ENCODE assay signal across 27 mouse cellular contexts in the genomic region with DNA sequence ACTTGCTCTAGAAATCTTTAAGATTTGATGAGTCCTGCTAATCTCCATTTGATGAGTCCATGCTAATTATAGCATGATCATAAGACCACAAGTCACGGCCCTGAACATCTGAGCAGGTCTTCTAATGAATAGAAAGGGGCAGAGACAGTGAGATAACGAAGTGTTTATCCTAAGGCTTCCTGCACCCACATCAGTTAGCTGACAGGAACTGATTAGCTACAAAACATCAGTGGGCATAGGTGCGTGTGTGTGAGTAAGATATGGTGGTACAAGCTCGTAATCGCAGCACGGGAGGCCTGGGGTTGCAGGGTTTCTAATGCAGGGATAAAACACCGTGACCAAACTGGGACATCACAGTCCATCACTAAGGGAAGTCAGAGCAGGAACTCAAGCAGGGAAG. TPM values are rescaled to one million over a fixed set of nuclear protein-coding genes. Genes with fewer than 3 reads are reported as not detected.
DNase-seq lines count a peak whose midpoint lies in the region; ATAC-seq and TF ChIP-seq lines count a peak whose summit lies in the region.
"Had no signal": no experiment of that assay in that cellular context is flagged by ENCODE, and none has a peak within 500 bp of the region (broad histone marks: within the 10 kb centered on the region; RNA-seq: fewer than 3 reads in every experiment).

No protein-coding gene starts in this region.

- H3K4me3 ChIP-seq in hindbrain, embryonic 13.5 days, result no peak overlapping the region
- H3K4me3 ChIP-seq in hindbrain, embryonic 10.5 days, result no peak overlapping the region
- H3K4me3 ChIP-seq in midbrain, embryonic 13.5 days (replicated peaks), result no peak overlapping the region
- no peak overlapping the region for H3K4me3 ChIP-seq in midbrain, postnatal 0 days (ENCODE audit: low read depth, low read length)
- no peak overlapping the region for H3K4me3 ChIP-seq in liver, embryonic 13.5 days (replicated peaks)
- H3K4me3 ChIP-seq: embryonic facial prominence, embryonic 13.5 days; forebrain, embryonic 10.5 days; heart, embryonic 13.5 days; hindbrain, embryonic 15.5 days; kidney, embryonic 15.5 days; left cerebral cortex, adult 2 months; limb, embryonic 13.5 days; stomach, embryonic 15.5 days had no signal

- 68% methylated on average over 7 of the region's 7 CpGs for WGBS in hindbrain, embryonic 13.5 days
- 70% methylated on average over 7 of the region's 7 CpGs for WGBS in hindbrain, embryonic 10.5 days
- WGBS in midbrain, embryonic 13.5 days, result 52% methylated on average over 7 of the region's 7 CpGs
- 57% methylated on average over 7 of the region's 7 CpGs for WGBS in midbrain, postnatal 0 days
- 10% methylated on average over 7 of the region's 7 CpGs for WGBS in liver, embryonic 13.5 days (ENCODE audit: insufficient replicate concordance)

- H3K27me3 ChIP-seq in hindbrain, embryonic 13.5 days, result no peaks in the 10 kb centered on the region
- H3K27me3 ChIP-seq in hindbrain, embryonic 10.5 days (ENCODE audit: insufficient read depth, poor library complexity, severe bottlenecking), result no peaks in the 10 kb centered on the region
- H3K27me3 ChIP-seq in midbrain, embryonic 13.5 days, result no peaks in the 10 kb centered on the region
- no peaks in the 10 kb centered on the region for H3K27me3 ChIP-seq in midbrain, postnatal 0 days (ENCODE audit: insufficient read depth, low read length)
- H3K27me3 ChIP-seq in liver, embryonic 13.5 days, result no peaks in the 10 kb centered on the region
- H3K27me3 ChIP-seq: embryonic facial prominence, embryonic 13.5 days; heart, embryonic 13.5 days; hindbrain, embryonic 15.5 days; kidney, embryonic 15.5 days; limb, embryonic 13.5 days; Patski; stomach, embryonic 15.5 days had no signal

- no peak overlapping the region for H3K9ac ChIP-seq in hindbrain, embryonic 13.5 days
- H3K9ac ChIP-seq in midbrain, embryonic 13.5 days (replicated peaks), result no peak overlapping the region
- no peak overlapping the region for H3K9ac ChIP-seq in midbrain, postnatal 0 days (replicated peaks; ENCODE audit: low read length, poor library complexity, severe bottlenecking)
- no peak overlapping the region for H3K9ac ChIP-seq in liver, embryonic 13.5 days
- H3K9ac ChIP-seq: embryonic facial prominence, embryonic 13.5 days; heart, embryonic 13.5 days; hindbrain, embryonic 15.5 days; kidney, embryonic 15.5 days; limb, embryonic 13.5 days; stomach, embryonic 15.5 days had no signal

- H3K9me3 ChIP-seq in hindbrain, embryonic 13.5 days, result no peaks in the 10 kb centered on the region
- no peaks in the 10 kb centered on the region for H3K9me3 ChIP-seq in hindbrain, embryonic 10.5 days
- no peaks in the 10 kb centered on the region for H3K9me3 ChIP-seq in midbrain, embryonic 13.5 days
- H3K9me3 ChIP-seq in midbrain, postnatal 0 days (ENCODE audit: low read length), result no peaks in the 10 kb centered on the region
- H3K9me3 ChIP-seq in liver, embryonic 13.5 days (replicated peaks), result no peaks in the 10 kb centered on the region
- H3K9me3 ChIP-seq: embryonic facial prominence, embryonic 13.5 days; forebrain, embryonic 10.5 days; heart, embryonic 13.5 days; hindbrain, embryonic 15.5 days; kidney, embryonic 15.5 days; limb, embryonic 13.5 days; stomach, embryonic 15.5 days had no signal

- H3K36me3 ChIP-seq in hindbrain, embryonic 13.5 days, result no peaks in the 10 kb centered on the region
- H3K36me3 ChIP-seq in hindbrain, embryonic 10.5 days, result 0 out of 2 replicates have a peak, but pooled peaks cover 3% of the 10 kb centered on the region
- no peaks in the 10 kb centered on the region for H3K36me3 ChIP-seq in midbrain, embryonic 13.5 days
- no peaks in the 10 kb centered on the region for H3K36me3 ChIP-seq in midbrain, postnatal 0 days (ENCODE audit: insufficient read depth, low read length)
- H3K36me3 ChIP-seq in liver, embryonic 13.5 days, result no peaks in the 10 kb centered on the region
- H3K36me3 ChIP-seq: embryonic facial prominence, embryonic 13.5 days; forebrain, embryonic 10.5 days; heart, embryonic 13.5 days; hindbrain, embryonic 15.5 days; kidney, embryonic 15.5 days; limb, embryonic 13.5 days; stomach, embryonic 15.5 days had no signal

- TF ChIP-seq CTCF in midbrain, postnatal 0 days (IDR thresholded peaks at IDR 0.05), result no peak

- H3K27ac ChIP-seq in hindbrain, embryonic 13.5 days, result 0 out of 2 replicates have a peak overlapping the region, but pooled peaks have one; percentile 23
- no peak overlapping the region; the same call in 1 of the 2 replicates for H3K27ac ChIP-seq in hindbrain, embryonic 10.5 days
- 0 out of 2 replicates have a peak overlapping the region, but pooled peaks have one; percentile 35 for H3K27ac ChIP-seq in midbrain, embryonic 13.5 days
- H3K27ac ChIP-seq in midbrain, postnatal 0 days (ENCODE audit: low read depth, low read length), result no peak overlapping the region
- no peak overlapping the region for H3K27ac ChIP-seq in liver, embryonic 13.5 days
- H3K27ac ChIP-seq: embryonic facial prominence, embryonic 13.5 days; forebrain, embryonic 10.5 days; heart, embryonic 13.5 days; hindbrain, embryonic 15.5 days; kidney, embryonic 15.5 days; left cerebral cortex, adult 2 months; limb, embryonic 13.5 days; stomach, embryonic 15.5 days had no signal

- intact Hi-C loops in heart, postnatal 25 days (cut with DNase I), result no loop called here

- H3K4me1 ChIP-seq in hindbrain, embryonic 13.5 days (replicated peaks), result peaks cover 64% of the 10 kb centered on the region
- H3K4me1 ChIP-seq in hindbrain, embryonic 10.5 days (replicated peaks), result peaks cover 42% of the 10 kb centered on the region
- H3K4me1 ChIP-seq in midbrain, embryonic 13.5 days (replicated peaks), result peaks cover 54% of the 10 kb centered on the region
- peaks cover under 1% of the 10 kb centered on the region; the same call in 1 of the 2 replicates for H3K4me1 ChIP-seq in midbrain, postnatal 0 days (ENCODE audit: insufficient read depth, low read length)
- peaks cover 37% of the 10 kb centered on the region for H3K4me1 ChIP-seq in liver, embryonic 13.5 days (replicated peaks)

- no peak for ATAC-seq in hindbrain, embryonic 13.5 days (ENCODE audit: low FRiP score)
- peak; percentile 12; the same call in 1 of the 2 replicates for ATAC-seq in midbrain, embryonic 13.5 days
- no peak for ATAC-seq in midbrain, postnatal 0 days (ENCODE audit: low FRiP score)
- peak; percentile 67; the same call in 1 of the 2 replicates for ATAC-seq in liver, embryonic 13.5 days (ENCODE audit: low read depth)
- ATAC-seq in megakaryocyte-erythroid progenitor cell, adult 5-6 weeks (replicated peaks; ENCODE audit: low FRiP score, low TSS enrichment, poor library complexity, severe bottlenecking), result peak; percentile 78
- ATAC-seq: forebrain, embryonic 16.5 days; inflammation-experienced regulatory T-cells, adult 6 months; lung, postnatal 0 days; Patski had no signal

- no peak overlapping the region for H3K4me2 ChIP-seq in hindbrain, embryonic 13.5 days
- no peak overlapping the region for H3K4me2 ChIP-seq in midbrain, embryonic 13.5 days (replicated peaks)
- no peak overlapping the region for H3K4me2 ChIP-seq in midbrain, postnatal 0 days (ENCODE audit: low read depth, low read length, poor library complexity, severe bottlenecking)
- H3K4me2 ChIP-seq in liver, embryonic 13.5 days, result no peak overlapping the region
- H3K4me2 ChIP-seq: embryonic facial prominence, embryonic 13.5 days; heart, embryonic 13.5 days; hindbrain, embryonic 15.5 days; kidney, embryonic 15.5 days; limb, embryonic 13.5 days; stomach, embryonic 15.5 days had no signal

- DNase-seq in hindbrain, embryonic 10.5 days (ENCODE audit: low spot score), result no peak
- DNase-seq in midbrain, postnatal 0 days (ENCODE audit: low spot score), result no peak
- DNase-seq in liver, embryonic 13.5 days, result peak; percentile 20
- DNase-seq in heart, postnatal 25 days (ENCODE audit: low spot score), result no peak
- DNase-seq: adrenal gland, postnatal 10 days; cerebellum, adult 11-12 months; cerebellum, adult 9-11 months; heart, postnatal 10 days; kidney, adult 11 months; kidney, postnatal 25 days; lung, adult 18-20 months; right cerebral cortex, postnatal 25 days had no signal

RNA-seq across cellular contexts. Expression of a gene that starts 37.7 kb away (rescaled TPM):
- 37.7 and 39.5 TPM in 2 replicates for polyA plus RNA-seq in hindbrain, embryonic 13.5 days (2015; fragmentation: Nextera tagmentation; extraction: Ambion mirVana)
- polyA plus RNA-seq in hindbrain, embryonic 10.5 days (2016; fragmentation: Nextera tagmentation; extraction: Ambion mirVana), result 25.3 and 25.5 TPM in 2 replicates
- polyA plus RNA-seq in midbrain, embryonic 13.5 days (2015; fragmentation: Nextera tagmentation; extraction: Ambion mirVana), result 37.9 and 39.7 TPM in 2 replicates
- total RNA-seq in midbrain, postnatal 0 days (2014; rRNA removed), result 213 and 251 TPM in 2 replicates
- 19.0 and 23.3 TPM in 2 replicates for polyA plus RNA-seq in midbrain, postnatal 0 days (2015; fragmentation: Nextera tagmentation; extraction: Ambion mirVana)
- 2.8 and 2.9 TPM in 2 replicates for polyA plus RNA-seq in liver, embryonic 13.5 days (2015; fragmentation: Nextera tagmentation; extraction: Ambion mirVana)
- total RNA-seq in megakaryocyte-erythroid progenitor cell, adult 5-6 weeks (2014; fragmentation: Nextera tagmentation), result 14.7 and 26.2 TPM in 2 replicates
- 7.2 and 7.5 TPM in 2 replicates for total RNA-seq in megakaryocyte-erythroid progenitor cell, adult 5-6 weeks (2017)
- total RNA-seq in heart, postnatal 25 days (2021), result 10 to 100 TPM; 42.9 to 43.7 TPM

Comparison
In these comparisons a context has a peak if more than half of its experiments do, and no peak if none do; other contexts are left out.
1. ATAC-seq: peak in midbrain, embryonic 13.5 days (single experiment), liver, embryonic 13.5 days (single experiment) and megakaryocyte-erythroid progenitor cell, adult 5-6 weeks (single experiment); none in hindbrain, embryonic 13.5 days (single experiment) and midbrain, postnatal 0 days (single experiment).
2. H3K27ac ChIP-seq: peak in hindbrain, embryonic 13.5 days (single experiment) and midbrain, embryonic 13.5 days (single experiment); none in hindbrain, embryonic 10.5 days (single experiment), midbrain, postnatal 0 days (single experiment) and liver, embryonic 13.5 days (single experiment).